Mouse (Mus musculus) gastrocnemius, postnatal 10 days (tissue): ENCODE results near the gene Chd4. TPM values are rescaled to one million over a fixed set of nuclear protein-coding genes. Genes with fewer than 3 reads are reported as not detected.
"Not testable (repeated sequence)": the region's sequence is repeated elsewhere in the genome, so short reads cannot be mapped to it uniquely, and the experiment has no call there.

Experiments
- DNase-seq: peaks from one replicate; pipeline ENCODE4 v3.0.0; 2021; ENCODE audit warnings: mixed read lengths
- microRNA-seq, 2 experiments: library from miRNA; unstranded; fragments of <30 nt; microRNA quantifications; one replicate each; pipeline ENCODE4 v1.2.0; 2021
- total RNA-seq, 2 experiments: library from RNA; stranded (reverse); gene quantifications; 2 replicates each; pipeline ENCODE4 v1.2.3; 2021

Chd4 gene
- total RNA-seq, 2 experiments from 2014 or later = 108 to 125 TPM

DNA sequence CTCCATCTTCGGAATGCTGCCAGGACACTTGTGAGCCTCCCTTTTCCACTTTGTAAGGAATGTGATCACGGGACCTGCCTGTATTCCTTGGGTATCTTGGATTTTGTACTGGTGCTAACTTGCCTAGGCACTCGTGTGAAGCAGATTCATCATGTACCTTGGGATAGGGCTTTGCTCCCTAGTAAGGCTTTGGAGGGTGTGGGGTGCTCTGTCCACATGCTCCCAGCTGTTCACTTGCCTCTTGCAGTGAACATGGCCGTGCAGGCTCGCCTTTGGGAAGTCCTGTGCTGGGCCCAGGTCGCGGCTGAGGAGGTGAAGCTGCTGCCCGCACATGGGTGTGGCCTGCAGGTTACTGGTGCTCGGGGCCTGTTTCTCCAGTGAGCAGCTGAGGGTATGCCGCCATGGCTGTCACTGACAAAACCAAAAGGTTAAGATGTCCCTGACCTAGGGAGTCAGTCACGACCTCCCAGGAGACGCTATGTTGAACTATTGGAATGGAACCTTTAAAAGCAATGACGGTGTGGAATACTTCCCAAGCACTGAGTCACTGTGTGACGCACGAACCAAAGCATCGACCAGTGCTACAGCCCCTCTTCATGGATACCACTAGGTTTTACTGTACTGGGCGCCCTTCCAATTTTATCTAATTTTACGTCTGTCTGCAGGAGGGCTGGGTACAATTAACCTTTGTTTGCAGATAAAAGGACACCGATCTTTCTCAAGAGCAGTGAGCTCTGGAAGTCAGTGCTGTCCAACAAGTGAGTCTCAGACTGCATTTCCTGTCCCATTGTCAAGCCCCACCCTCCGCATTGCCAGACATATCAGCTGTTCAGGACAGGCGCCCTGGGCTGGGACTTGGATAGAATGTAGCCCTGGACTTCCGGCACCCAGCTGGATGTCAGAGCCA is 65.3 kb downstream of the Chd4 start:
- peak; percentile 64 for DNase-seq

DNA sequence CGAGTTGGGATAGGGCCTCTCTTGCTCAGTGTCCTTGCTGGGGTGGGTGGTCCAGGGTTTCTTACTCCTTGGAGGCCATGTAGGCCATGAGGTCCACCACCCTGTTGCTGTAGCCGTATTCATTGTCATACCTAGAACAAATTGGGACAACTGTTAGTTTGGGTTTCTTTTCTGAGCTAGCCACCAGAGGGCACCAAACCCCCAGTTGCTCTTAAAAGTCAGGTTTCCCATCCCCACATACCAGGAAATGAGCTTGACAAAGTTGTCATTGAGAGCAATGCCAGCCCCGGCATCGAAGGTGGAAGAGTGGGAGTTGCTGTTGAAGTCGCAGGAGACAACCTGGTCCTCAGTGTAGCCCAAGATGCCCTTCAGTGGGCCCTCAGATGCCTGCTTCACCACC is 66.2 kb downstream of the Chd4 start:
- DNase-seq = peak; percentile 71

GRCm38 (mm10) chr6:125162615-125163305 is 67.0 kb downstream of the Chd4 start:
- DNase-seq = not testable (repeated sequence)

DNA sequence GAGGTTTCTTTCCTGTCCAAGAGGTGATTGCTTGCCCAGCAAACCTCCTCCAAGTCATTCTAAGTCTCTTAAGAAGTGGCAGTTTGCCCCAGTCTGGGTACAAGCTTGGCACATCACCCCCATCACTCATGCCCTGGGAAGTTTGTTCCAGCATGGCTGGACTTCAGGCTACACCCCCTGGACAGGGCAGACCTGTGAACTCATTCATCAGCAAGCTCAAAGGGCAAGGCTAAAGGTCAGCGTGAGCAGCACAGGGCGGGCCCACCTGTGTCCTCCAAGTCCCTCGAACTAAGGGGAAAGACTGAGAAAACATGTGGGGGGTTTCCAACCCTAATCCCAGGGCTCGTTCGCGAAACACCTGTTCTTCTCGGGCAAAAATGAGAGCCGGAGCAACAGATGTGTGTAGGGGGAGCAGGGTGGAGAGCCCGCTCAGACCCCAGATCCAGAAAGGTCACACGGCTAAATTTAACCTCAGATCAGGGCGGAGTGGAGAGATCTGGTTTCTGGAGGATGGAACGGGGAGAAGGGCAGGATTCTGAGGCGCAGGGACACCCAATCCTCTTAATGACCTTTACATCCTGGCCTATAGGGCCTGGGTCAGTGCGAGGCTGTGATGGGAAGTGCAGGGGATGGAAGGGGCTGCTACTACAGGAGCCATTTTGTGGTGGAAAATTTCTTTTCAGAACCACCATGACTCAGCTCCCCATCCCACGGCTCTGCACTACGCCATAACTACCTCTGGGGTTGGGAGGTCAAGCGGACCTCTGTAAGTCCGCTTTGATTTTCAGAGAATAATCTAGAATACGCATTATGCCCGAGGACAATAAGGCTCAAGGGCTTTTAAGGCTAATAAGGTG is 68.2 kb downstream of the Chd4 start:
- peak; percentile 37 for DNase-seq

- peak; percentile 55 for DNase-seq
These were observed 69.0 kb downstream of the Chd4 start for GRCm38 (mm10) chr6:125164672-125165327.

DNA sequence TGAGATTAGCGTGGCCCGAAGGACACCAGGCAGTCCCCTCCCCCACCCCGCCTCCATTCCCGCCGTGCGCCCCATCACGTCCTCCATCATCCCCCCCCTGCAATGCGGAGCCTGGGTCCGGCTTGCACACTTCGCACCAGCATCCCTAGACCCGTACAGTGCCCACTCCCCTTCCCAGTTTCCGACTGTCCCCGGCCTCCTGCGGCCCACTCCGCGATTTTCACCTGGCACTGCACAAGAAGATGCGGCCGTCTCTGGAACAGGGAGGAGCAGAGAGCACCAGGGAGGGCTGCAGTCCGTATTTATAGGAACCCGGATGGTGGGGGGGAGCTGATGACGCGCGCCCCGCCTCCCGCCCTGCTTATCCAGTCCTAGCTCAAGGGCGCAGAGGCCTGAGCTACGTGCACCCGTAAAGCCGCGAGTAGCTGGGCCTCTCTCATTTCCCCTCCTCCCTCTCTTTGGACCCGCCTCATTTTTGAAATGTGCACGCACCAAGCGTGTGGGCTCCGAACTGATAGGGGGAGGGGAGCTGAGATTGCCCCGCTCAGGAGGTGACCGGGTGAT is 69.6 kb downstream of the Chd4 start:
- peak; percentile 94 for DNase-seq

GRCm38 (mm10) chr6:125166051-125166751 is 70.4 kb downstream of the Chd4 start, which contains the start of gene Gapdh:
TSS of gene Gapdh (minus strand) at chr6:125166467.
- DNase-seq = peak; percentile 82

- peak; percentile 78 for DNase-seq
These were observed 71.3 kb downstream of the Chd4 start for GRCm38 (mm10) chr6:125166861-125167650.

DNA sequence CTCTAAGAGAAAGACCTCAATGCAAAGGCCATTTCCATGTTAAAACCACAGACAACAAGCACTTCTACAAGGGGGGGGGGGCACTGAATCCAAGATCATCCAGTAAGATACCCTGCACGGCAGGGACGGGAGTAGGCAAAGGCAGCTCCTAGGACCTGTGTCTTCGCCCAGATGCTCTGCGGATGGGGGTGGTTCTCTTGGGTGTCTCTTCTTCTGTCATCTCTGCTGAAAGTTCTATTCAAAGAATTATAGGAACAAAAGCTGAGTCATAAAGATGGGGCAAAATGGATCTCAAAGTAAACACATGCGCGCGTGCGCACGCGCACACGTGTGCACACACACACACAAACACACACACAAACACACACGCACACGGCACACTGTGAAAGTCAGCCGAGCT is 72.3 kb downstream of the Chd4 start:
- no peak for DNase-seq

DNA sequence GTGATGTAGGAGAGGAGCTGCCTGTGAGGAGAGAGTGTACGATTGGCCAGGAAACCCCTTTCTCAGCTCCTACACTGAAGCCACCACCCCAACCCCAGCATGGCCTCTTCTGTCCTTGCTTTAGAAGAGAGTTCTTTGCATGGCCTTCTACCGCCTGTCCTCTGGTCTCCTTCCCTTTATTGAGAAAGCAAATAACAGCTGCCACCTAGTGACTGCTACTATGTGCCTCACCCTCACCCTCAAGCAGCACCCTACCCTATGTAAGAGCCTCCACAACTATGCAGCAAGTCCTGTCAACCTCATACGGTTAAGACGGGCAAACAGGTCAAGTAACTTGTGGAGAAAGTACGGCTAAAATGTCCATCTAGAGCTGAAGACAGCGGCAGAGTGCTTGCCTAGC is 74.4 kb downstream of the Chd4 start:
- DNase-seq = no peak

GRCm38 (mm10) chr6:125172474-125172873 is 76.7 kb downstream of the Chd4 start:
- DNase-seq = peak; percentile 1

DNA sequence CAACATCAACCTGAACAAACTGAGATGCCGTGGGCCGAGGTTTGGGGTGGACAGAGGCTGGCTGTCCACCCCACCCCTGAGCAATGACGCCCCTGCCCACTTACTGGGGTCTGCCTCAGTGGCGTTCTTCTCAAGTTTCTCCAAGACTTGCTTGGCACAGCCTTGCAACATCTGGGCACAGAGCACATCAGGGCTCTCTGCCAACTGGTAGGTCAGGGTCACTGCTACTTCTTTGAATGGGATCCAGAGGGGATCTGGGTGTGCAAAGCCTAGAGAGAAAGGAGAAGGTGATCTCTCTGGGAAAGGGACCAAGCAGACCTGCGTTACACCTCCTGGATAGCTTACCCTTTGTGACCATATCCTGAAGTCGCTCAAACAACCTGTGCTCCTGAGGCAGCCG is 77.5 kb downstream of the Chd4 start:
- DNase-seq = no peak

- no peak for DNase-seq
These were observed 79.7 kb downstream of the Chd4 start for GRCm38 (mm10) chr6:125175469-125175868.

GRCm38 (mm10) chr6:125179601-125180000 is 83.8 kb downstream of the Chd4 start:
- no peak for DNase-seq

Small RNAs within 50 kb of the gene (microRNA-seq; reads per million reads assigned to microRNA genes)
- gene Mir7045 = 0.25 to 0.64 reads per million in 2 experiments

Other genes with a start within 250 kb of the Chd4 start
- 10 to 100 TPM; 33.3 to 41.5 TPM for gene P3h3, start 238.2 kb upstream of the Chd4 start, total RNA-seq
- gene Gpr162, start 232.0 kb upstream of the Chd4 start, total RNA-seq = 1 to 10 TPM in 1 of 2 experiments, under 1 TPM in 1; 0.38 to 1.1 TPM
- 1 to 10 TPM in 1 of 2 experiments, under 1 TPM in 1; 0.61 to 2.1 TPM for gene Cd4, start 207.8 kb upstream of the Chd4 start, total RNA-seq
- under 1 TPM; 0.56 to 0.68 TPM for gene Lag3, start 184.3 kb upstream of the Chd4 start, total RNA-seq
- 100 to 1,000 TPM; 273 to 298 TPM for gene Ptms, start 175.9 kb upstream of the Chd4 start, total RNA-seq
- gene Mlf2, start 164.6 kb upstream of the Chd4 start, total RNA-seq = 100 to 1,000 TPM; 252 to 255 TPM
- gene Cops7a, start 130.4 kb upstream of the Chd4 start, total RNA-seq = 100 to 1,000 TPM in 1 of 2 experiments, 10 to 100 TPM in 1; 99.9 to 105 TPM
- under 1 TPM; 0.61 TPM for gene Pianp, start 99.3 kb upstream of the Chd4 start, total RNA-seq
- 10 to 100 TPM; 21.9 to 27.4 TPM for gene Zfp384, start 86.8 kb upstream of the Chd4 start, total RNA-seq
- 10 to 100 TPM; 33.4 to 42.7 TPM for gene Ing4, start 56.2 kb upstream of the Chd4 start, total RNA-seq
- gene Acrbp, start 46.3 kb upstream of the Chd4 start, total RNA-seq = 1 to 10 TPM; 2.7 to 4.7 TPM
- gene Lpar5, start 28.1 kb upstream of the Chd4 start, total RNA-seq = under 1 TPM; 0.16 to 0.41 TPM
- 10 to 100 TPM; 16.0 to 21.1 TPM for gene Nop2, start 35.9 kb downstream of the Chd4 start, total RNA-seq
- 10 to 100 TPM; 50.8 to 60.1 TPM for gene Iffo1, start 49.3 kb downstream of the Chd4 start, total RNA-seq
- 1,000 to 10,000 TPM; 7,536 to 8,309 TPM for gene Gapdh, start 70.5 kb downstream of the Chd4 start, total RNA-seq
- 10 to 100 TPM; 28.3 to 41.5 TPM for gene Ncapd2, start 95.7 kb downstream of the Chd4 start, total RNA-seq
- 100 to 1,000 TPM; 212 to 236 TPM for gene Mrpl51, start 95.8 kb downstream of the Chd4 start, total RNA-seq
- gene Vamp1, start 119.6 kb downstream of the Chd4 start, total RNA-seq = 1 to 10 TPM; 8.4 to 9.1 TPM
- gene Tapbpl, start 135.9 kb downstream of the Chd4 start, total RNA-seq = 1 to 10 TPM; 2.7 to 3.1 TPM
- gene Cd27, start 141.0 kb downstream of the Chd4 start, total RNA-seq = under 1 TPM in 1 of 2 experiments, not detected in 1; 0.14 TPM
- not detected for gene Tuba3a, start 190.1 kb downstream of the Chd4 start, total RNA-seq
- 10 to 100 TPM; 34.0 to 36.1 TPM for gene Ltbr, start 217.9 kb downstream of the Chd4 start, total RNA-seq
- gene Scnn1a, start 224.7 kb downstream of the Chd4 start, total RNA-seq = under 1 TPM; 0.31 to 0.43 TPM